Mouse (Mus musculus): ENCODE measurements around the gene Slc17a7.

Gene Slc17a7

DNA sequence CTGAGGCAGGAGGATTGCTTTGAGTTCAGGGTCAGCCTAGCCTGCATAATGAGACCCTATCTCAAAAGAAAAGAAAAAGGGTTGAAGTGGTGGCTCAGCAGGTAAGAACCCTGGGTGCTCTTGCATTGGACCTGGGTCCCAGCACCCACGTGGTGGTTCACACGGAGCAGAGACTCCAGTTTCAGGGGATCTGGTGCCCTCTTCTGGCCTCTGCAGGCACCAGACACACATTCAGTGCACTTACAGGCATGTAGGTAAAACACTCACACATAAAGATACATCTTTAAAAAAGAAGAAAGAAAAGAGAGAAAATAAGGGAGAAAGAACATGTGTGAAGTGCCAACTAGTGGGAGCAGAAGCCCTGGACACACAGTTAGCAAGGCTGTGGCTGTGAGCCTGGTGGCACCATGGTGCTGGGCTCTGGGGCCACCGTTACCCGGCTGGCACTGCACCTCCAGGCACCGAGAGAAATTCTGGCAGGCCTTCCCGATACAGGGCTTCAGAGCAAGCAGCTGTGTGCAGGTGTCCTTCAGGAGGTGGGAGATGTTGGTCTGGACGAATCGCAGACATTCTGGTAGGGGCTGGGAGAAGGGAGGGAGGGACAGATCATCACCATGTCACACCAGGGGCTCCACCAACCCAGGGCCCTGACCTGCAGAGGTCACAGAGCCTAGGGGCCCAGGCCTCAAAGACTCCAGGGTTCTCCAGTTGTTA, 30.1 kb upstream of the Slc17a7 start:
- WGBS = 83% methylated on average over 8 of the region's 8 CpGs

DNA sequence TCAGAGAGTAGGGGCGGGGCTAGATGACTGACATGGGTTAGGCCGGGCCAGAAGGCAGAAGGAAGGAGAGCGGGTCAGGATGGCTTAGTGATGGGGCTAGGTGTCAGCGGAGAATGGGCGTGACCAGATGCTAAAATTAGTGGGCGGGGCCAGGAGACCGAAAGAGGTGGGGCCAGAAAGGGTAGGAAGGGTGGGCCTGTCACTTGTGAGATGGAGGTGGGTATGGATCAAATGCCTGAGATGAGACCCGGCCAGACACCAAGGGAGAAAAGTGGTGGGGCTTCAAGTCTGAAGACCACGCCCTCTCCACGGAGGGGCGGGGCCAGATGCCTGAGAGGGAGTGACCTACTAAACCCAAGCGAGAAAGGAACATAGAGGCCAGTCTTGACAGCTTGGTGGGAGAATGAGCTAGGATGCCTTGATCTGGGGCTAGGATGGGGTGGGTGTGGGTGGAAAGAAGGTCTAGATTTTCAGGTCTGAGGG, 29.2 kb upstream of the Slc17a7 start:
- WGBS = 32% methylated on average over 12 of the region's 12 CpGs

DNA sequence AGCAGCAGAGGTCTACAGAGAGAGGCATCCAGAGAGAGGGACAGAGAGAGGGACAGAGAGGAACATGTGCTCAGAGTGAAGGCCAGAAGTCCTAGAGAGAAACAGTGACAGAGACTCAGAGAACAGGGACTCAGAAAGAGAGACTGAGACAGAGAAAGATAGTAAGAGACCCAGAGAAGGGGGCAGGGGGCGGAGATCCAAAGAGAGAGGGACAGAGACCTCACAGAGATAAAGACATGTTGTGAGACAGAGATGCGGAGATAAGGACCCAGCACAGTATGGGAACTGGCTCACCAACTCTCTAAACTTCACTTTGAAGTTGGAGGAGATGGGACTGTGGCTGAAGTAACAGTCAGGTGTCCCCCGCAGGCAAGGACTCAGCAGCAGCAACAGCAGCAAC, 28.4 kb upstream of the Slc17a7 start:
- WGBS = 89% methylated on average over 3 of the region's 3 CpGs

DNA sequence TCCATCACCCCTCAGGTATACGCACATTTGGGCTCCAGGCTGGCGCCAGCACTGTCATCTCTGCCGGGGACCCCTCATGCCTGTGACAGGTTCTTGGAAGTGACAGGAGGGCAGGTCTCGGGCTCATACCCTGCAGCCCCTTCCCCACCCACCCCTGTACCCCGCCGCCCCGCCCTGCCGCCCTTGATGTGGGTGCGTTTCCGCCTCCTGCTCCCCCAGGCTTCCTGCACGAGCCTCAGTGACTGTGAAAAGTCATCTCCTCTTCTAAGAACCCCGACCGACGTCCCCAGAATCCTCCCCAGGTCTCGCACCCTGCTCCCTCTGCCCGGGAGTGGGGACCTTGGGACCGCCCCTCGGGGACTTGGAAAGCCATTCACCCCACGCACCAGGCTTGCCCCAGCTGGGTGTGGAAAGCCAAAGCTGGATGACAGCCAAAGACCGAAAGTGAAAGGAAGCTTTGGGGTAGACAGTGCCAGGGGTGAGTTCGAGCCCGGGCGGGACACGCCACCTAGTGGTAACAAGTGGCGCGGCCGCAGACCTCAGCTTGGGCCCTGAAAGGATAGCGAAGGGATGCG, 27.7 kb upstream of the Slc17a7 start, which contains the start of the genes Gm45713 and Flt3l:
Gene Gm45713 (minus strand): TSS at position 239 of the 575 bp plus-strand sequence.
Gene Flt3l (minus strand): TSS at position 440 of the 575 bp plus-strand sequence.
- WGBS = 5% methylated on average over 29 of the region's 29 CpGs

DNA sequence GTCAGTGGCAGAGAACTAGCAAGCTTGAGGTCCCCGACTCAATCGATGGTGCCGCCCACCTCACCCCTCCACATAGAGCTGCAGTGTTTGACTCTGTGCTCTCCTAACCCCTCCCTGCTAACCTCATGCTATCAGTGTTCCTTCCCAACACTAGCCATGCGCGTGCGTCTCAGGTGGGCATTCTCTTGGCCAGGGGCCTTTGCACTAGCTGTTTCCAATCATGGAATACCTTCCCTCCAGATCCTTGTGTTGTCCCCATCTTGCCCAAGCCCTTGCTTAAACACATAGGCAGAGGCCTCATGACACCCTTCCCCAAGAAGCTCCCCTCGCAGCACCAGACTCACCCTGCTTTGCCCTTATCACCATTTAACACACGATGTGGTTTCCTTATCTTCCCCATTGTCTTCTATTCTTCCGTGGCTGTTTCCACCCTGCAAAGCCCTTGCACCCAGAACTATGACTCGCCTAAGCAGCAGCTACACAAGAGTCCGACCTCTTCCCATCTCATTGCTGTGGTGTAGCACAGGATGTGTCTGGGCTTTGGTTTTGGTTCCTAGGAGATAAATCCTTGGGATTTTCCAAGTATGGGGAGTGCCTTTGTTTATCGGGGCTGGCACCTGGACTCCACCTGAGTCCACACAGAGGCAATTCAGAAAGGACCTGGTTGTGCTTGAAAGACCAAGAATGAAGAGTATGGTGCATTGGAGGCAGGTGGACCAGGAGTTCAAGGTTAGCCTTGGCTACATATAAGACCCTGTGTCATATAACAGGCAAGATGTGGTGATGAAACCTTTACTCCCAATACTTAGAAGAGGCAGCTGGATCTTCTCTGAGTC, 26.4 kb upstream of the Slc17a7 start:
- 86% methylated on average over 12 of the region's 12 CpGs for WGBS

DNA sequence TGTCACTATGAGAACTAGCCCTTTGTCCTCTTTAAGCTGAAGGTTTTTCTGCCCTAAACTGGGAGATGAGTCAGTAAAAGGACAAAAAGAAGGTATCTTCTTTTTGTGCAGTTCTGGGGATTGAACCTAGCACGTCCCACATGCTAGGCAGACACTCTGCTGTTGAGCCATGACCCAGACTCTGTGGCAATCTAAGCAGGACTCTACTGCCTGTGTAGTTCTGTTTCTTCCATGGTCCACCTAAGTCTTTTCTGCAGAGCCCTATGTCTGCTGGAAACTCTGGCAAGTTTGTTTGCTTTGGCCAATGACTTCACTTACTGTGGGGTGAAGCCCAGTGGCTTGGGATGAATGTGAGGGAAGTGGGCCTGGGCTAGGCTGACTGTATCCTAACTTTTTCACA, 25.3 kb upstream of the Slc17a7 start:
- whole genome bisulfite sequencing = 82% methylated on average over 1 of the region's 1 CpGs

DNA sequence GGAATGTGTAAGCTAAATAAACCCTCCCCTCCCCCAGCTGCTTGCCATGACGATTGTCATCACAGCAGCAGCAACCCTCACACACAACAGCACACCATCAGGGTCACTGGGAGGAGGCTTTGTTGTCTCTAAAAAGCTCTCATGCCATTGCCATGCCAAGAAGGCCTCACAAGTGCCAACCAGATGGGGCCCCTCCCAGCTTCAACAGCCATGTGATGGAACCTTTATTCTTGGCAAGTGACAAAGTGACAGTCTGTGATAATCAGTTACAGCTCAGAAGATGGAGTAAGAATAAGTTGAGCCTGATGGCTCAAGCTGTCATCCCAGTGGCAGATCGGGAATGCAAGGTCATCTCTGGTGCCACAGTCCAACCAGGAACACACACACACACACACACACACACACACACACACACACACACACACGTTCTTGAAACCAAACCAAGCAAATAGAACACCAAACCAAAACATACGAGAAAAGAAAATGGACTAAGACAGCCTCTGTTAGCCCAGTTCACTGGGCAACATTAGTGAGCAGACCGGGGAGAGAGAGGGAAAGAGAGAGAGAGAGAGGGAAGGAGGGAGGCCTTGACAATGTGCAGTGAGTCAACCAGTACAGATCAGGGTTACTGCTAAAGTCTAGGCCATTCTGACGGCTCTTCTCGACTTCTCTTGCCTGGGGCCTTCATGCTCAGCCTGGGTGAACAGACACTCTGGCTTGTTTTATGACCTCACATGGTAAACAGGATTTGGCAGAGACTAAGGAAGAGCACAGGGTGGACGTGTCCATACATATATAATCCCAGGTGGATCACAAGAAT, 23.6 kb upstream of the Slc17a7 start:
- WGBS = 75% methylated on average over 8 of the region's 8 CpGs

DNA sequence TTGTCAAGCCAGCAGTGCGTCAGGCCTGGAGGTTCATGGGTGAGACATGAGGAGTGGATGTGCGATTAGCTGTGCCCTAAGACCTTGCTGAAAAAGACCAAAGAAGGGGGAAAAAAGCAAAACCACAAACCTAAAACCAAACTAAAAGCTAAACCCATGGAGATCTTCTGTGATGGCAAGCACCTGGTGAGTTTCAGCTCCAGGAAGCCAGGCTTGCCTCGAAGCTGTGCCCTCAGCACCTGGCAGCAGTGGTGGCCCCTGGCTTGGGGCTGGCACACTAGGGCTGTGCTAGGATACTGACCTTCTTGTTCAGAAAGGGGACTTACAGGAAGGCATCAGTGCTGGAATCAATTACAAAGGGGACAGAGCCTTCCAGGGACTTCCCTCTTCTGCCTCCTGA, 22.4 kb upstream of the Slc17a7 start:
- 90% methylated on average over 3 of the region's 3 CpGs for WGBS

DNA sequence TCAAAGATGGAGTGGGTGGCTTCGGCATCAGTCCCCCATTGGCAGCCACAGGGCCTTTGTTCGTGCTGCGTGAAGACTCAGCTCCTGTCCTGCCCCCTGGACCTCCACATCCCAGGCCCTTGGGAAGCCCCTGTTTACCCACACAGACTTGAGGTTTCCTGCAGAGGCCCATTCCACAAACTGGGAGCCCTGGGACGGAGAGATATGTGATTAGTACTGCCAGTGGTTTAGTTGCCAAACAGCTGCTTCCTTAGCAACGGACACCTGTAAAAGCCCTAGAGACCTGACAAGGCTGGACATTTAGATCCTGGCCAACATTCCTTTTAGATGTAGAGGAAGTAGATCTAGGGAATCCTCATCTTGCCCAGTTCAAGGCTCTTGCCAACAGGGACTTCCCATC, 21.8 kb upstream of the Slc17a7 start:
- 96% methylated on average over 5 of the region's 5 CpGs for WGBS

DNA sequence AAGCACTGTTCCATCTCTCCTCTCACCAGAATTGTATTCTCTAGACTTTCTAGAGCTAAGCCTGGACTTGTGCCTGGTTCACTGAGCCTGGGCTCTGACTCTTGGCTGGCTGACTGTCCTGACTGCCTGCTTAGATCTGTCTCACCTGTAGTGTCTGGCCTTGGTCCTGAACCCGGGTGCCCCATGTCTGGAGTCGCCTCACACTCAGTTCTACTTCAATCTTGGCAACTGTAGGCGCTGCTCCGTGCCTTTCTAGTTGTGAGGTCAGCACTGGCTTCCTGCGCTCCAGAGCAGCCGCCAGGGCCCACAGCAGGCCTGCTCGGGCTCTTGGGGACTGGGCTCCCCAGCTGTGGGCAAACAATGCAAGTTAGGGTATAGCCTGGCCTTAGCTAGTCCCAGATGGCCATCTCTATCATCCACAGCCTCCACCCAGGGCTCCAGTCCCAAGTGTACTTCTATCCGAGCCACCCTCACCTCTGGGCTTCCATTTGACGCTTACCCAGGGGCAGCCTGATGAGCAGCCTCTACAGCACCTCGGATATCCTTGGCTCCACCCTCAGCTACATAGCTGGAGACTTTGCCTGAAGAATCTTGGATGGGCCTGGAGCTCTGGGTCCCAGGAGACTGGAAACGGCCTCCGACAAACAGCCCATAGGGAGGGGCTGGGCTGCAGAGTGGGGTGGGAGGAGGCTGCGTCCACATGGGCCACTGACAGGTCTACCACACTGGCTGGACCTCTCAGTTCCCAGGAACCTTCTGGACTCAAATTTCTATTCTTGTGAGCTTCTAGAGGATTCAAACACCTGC, 19.2 kb upstream of the Slc17a7 start:
- WGBS = 90% methylated on average over 13 of the region's 13 CpGs

DNA sequence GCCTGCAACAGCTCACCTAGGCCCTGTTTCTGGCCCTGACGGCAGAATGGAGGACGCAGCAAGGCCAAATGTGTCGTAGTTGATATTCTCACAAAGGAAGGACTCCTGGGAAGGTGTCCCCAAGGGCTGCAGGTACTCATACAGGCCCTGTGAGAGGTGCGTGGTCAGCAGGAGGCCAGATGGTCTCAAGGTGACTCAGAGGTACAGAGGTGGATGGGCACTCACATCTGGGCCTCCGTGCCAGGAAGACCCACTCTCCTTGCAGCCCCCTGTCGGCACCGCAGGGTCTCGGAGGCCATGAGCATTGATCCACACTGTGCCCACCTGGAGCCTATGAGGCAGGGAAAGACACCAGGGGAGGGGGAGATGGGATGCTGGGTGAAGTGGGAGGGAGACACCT, 18.3 kb upstream of the Slc17a7 start:
- WGBS = 98% methylated on average over 8 of the region's 8 CpGs

DNA sequence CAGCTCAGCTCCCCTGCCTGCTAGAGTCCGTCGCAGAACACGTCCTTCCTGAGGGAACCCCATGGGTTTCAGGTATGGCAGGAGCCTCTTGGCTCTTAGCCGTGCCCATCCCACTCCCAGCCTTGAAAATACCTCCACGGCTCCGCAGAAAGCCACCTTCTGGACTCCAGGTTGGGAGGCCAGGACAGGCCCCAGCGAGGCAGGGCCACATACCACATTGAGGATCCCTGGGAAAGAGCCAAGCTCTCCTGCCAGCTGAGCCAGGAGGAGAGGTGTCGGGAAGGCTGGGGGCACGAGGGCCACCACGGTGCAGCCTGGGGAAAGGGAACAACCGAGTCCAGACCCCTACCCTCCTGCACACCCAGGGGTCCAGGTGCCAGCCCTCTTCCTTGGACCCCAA, 16.5 kb upstream of the Slc17a7 start:
- 94% methylated on average over 11 of the region's 11 CpGs for WGBS

DNA sequence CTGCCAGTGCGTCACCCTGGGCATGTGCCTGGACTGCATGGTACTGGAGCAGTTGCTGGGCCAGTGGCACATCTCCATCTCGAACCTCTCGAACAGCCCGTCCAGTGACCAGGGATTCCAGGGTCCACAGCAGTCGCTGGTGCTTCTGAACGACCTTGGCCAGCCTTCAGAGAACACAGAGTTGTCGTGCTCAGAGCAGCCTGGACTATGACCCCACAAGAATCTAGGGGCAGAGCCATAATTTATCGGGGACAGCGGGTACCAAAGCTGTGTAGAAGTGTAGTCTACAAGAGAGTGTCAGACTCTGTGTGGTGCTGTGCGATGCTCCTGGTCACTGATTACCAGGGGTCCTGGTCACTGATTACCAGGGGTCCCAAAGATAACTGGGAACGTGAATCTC, 15.8 kb upstream of the Slc17a7 start:
- WGBS = 93% methylated on average over 11 of the region's 11 CpGs

DNA sequence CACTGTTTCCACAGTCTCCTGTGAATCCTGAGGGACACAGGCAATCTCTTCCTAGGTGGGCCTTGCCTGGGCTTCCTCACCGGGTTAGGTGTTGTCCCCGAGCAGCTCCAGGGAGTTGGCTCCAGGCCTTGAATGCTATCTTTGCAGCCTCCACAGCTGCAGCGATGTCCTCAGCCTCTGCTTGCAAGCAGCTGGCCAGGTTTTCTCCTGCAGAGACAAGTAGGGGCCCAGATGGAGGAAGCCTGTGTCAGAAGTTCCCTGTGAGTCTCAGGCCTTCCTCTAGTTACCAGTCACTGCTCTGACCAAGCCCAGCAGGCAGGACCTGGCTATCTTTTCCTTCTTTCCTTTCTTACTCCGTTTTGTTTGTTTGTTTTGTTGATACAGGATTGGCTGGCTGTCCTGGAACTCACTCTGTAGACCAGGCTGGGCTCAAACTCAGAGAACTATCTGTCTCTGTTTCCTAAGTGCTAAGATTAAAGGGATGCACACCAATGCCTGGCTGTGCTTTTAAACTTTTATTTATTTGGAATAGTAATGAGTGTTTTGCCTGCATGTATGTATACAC, 15.1 kb upstream of the Slc17a7 start:
- 77% methylated on average over 4 of the region's 4 CpGs for WGBS

DNA sequence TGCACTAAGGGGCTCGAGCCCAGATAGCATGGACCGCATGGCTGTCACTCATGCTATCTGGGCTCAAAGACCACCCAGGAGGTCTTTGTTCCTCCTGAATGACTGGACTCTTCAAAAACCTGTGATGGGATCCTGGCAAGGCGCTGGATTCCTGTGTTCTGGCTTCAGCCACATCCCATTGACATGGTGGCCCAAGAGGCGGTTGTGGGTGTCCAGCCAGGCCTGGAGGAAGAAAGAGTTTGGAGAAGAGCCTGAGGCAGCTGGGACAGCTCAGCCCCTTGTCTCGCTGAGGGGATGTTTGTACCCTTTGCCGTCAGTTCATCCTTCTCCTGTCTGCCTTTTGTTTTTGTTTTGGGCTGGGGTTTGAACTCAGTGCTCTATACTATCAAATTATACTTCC, 14.2 kb upstream of the Slc17a7 start:
- WGBS = 73% methylated on average over 6 of the region's 6 CpGs

DNA sequence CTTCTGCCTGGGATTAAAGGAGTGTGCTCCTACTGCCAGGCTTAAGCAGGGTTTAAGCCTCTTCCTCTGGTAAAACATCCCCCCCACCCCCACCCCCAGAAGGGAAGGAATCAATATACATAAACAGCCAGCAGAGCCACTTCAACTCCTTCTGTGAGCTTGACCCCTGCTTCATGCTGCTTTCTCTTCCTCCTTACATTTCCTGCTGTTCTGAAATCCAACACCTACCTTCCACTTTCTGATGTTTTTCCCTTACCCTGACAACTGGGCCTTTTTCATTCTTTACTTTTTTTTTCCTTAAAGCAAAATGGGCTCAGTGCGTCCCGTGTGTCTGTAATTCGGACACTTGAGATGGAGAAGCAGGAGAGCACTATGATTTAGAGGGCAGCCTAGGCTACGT, 13.4 kb upstream of the Slc17a7 start:
- WGBS = 79% methylated on average over 4 of the region's 4 CpGs

DNA sequence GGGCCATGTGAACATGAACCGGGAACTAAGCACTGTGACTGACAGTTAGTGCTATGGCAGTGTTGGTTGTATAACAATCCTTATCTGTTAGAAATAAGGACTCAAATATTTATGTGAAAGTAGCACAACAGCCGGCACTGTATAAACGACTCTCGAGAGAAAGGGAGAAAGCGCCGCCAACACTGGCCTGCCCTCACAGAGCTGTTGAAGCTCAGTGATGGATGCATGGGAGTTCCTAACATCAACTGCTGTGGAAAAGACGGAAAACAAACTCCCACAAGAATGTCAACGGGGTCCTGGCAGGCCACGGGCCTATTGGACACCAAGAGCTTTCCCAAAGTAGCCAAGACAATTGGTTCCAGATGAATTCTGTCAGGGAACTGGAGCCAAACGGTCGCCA, 12.4 kb upstream of the Slc17a7 start:
- 51% methylated on average over 11 of the region's 11 CpGs for WGBS

DNA sequence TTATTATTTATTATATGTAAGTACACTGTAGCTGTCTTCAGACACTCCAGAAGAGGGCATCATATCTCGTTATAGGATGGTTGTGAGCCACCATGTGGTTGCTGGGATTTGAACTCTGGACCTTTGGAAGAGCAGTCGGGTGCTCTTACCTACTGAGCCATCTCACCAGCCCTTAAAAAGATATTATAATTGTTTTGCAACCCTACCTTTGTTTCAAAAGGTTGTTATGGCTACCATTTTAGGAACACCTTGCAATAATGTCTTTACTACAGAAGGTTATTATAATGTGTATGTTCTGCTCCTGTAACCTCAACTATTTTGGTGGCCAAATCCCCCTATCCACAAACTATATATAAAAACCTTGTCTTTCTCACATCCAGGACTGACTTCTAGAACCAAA, 10.7 kb upstream of the Slc17a7 start:
- WGBS = 91% methylated on average over 2 of the region's 2 CpGs

DNA sequence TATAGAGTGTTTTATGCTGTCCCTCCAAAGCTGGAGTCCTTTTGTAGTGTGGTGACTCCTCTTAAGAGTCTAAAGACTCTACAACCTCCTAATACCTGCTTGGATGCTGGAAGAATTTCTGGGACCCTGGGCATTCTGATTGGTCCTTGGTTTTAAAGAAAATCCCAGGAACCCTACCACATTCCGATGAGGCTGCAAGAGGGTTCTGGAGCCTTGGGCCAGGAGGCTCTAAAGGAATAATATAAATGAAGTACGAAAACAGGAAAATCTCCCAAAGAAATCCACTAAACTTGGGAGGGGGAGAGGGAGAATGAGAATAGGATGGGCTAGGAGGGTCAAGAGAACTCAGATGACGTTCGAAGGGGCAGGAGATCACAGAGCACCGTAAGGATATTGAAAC, 10.2 kb upstream of the Slc17a7 start:
- WGBS = 1% methylated on average over 5 of the region's 5 CpGs
